Mouse (Mus musculus): ENCODE data around the gene Gtf2a1l.

Gene Gtf2a1l

GRCm38 (mm10) chr17:88658510-88658909, 9.9 kb upstream of the Gtf2a1l start:
- DNase-seq (ENCODE audit: low spot score): no peak

DNA sequence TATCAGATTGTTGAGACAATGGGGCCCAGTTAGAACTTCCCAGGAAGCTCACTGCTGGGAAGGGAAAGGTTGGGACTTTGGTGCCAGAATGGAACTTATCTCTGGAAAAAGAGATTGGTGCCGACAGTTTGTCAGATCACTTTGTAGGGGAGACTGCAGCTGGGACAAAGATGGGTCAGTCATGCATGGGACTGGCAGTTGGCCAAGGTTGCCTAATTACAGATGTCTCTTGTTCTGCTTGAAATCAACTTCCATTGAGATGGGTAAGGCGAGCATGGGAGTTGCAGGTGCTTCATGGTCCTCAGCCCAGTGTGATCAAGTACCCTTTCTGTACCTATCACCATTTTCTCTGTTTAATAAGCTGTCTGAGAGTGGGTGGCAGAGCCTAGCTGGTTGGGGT, 2.4 kb upstream of the Gtf2a1l start:
- DNase-seq (ENCODE audit: low spot score): no peak

DNA sequence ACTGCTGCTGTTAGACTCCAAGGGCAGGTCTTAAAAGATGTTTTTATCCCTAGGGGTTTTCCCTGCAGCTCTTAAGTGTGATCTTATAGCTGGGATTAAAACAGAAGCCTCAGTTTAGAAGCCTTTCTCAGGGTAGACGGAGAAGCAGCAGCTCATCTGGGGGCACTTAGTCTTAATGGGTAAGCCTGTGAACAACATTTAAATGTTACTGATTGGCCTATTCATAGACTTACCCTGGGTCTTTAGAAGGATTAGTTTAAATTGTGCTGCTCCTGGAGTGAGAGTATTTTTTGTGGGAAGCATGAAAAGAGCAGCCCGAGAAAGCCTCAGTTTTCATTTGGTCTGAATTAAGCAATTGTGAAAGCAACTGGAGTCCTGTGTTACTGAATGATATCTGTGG, 1.5 kb downstream of the Gtf2a1l start:
- no peak for DNase-seq (ENCODE audit: low spot score)

- DNase-seq (ENCODE audit: low spot score): no peak
Measured at GRCm38 (mm10) chr17:88670800-88671199, 2.3 kb downstream of the Gtf2a1l start.

GRCm38 (mm10) chr17:88675310-88676309, 7.2 kb downstream of the Gtf2a1l start:
- no peak for DNase-seq (ENCODE audit: low spot score)

DNA sequence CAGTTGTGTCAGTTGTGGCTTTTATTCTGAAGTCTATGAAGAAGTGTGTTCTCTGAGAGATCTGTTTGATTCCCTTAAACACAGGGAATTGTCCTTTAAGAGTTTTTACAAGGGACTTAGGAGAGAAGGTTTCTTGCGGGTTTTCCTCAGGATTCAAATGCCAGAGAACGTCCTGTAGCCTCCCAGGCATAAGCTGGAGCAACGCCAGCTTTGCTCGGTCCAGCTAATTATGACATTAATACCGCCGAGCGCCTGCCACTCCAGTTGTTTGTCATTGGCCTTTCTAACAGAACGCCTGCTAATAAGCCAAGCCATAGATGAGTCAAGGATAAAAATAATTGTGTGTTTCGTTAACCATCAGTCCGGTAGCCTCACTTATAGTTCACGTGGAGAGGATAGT, 19.8 kb downstream of the Gtf2a1l start:
- DNase-seq (ENCODE audit: low spot score): no peak

GRCm38 (mm10) chr17:88696656-88697333, 28.3 kb downstream of the Gtf2a1l start:
- no peak for DNase-seq (ENCODE audit: low spot score)

DNA sequence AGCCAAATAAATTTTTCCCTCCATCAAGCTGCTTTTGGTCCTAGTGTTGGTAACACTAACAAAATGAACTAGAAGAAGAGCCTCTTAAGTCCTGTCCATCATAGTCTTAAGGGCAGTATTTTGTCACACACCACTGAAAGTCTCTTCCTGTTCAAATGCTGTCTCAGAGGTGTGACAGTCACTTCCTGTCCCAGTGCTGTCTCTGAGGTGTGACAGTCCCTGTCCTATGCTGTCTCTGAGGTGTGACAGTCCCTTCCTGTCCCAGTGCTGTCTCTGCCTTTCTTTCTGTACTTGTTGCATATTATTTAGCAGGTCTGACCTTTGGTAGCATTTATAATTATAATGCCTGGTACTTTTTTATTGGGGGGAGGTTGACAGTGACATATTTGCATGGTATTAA, 32.4 kb downstream of the Gtf2a1l start:
- no peak for DNase-seq (ENCODE audit: low spot score)

DNA sequence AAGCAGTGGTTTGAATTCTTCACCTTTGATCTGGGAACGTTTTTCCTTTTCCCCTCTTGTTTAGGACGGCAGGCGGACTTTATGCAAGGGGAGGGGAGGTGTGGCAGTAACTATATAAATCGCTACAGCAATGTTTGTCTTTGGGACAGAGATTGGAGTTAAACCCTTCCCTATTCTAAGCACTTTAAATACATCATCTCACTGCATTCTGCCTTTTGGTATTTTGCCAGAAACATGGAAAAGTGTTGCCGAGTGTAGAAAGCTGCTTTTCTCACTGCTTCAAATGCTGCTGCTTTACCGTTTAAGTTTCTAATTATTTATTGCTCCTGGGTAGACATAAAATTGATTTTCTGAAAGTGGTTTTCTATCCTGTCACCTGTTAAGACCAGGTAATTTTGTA, 33.9 kb downstream of the Gtf2a1l start:
- DNase-seq (ENCODE audit: low spot score): no peak

DNA sequence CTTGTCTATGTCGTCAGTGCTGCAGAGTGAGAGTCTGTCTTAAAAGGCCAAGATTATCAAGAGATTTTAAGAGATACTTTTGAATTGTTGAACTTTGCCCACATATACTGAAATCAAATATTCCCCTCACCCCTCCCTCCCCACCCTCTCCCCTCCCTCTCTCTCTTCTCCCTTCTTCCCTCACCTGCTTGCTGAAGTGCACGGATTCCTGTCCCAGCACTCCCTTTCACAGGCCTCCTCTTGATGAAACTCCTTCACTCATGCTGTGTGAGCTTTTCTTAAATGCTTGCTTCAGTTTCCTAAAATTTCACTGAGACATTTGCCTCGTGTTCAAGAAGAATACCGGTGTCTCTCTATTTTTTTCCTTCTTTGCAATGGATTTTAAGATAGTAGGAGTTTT, 34.7 kb downstream of the Gtf2a1l start:
- no peak for DNase-seq (ENCODE audit: low spot score)

DNA sequence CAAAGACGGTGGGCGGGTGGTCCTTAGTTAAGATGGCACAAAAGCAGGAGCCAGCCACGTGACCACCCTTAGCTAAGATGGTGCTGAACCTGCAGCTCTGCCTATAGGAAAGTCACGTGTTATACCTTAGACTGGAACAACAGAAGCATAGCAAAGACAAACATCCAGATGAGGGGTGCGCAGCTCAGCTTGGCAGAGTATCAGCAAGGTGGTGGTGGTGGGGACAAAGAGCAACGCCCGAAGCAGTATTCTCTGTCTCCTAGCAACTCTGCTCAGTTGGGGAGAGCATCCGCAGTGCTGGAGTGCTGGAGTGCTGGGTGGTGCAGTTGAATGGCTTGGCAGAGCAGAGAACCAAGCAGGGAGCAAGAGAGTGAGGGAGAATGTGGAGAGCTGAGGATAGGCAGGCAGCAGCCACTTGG, 37.8 kb downstream of the Gtf2a1l start:
- no peak for DNase-seq (ENCODE audit: low spot score)

DNA sequence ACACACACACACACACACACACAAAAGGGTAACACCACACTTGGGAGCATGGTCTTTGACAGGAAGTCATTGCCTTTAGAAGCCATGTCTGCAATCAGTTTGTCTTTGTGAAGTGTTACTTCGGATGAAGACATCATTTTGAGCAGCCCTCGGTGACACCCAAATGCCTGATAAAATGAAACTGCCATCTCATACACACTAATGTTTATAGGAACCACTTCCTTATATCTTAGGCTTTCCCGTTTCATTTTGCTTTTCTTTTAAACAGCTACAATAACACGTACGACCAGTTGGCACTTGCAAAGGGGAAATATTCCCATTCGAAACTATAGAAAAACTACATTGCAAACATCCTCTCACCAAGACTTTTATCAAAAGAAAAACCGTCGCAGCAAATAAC, 81.2 kb downstream of the Gtf2a1l start:
- no peak for DNase-seq (ENCODE audit: low spot score)

DNA sequence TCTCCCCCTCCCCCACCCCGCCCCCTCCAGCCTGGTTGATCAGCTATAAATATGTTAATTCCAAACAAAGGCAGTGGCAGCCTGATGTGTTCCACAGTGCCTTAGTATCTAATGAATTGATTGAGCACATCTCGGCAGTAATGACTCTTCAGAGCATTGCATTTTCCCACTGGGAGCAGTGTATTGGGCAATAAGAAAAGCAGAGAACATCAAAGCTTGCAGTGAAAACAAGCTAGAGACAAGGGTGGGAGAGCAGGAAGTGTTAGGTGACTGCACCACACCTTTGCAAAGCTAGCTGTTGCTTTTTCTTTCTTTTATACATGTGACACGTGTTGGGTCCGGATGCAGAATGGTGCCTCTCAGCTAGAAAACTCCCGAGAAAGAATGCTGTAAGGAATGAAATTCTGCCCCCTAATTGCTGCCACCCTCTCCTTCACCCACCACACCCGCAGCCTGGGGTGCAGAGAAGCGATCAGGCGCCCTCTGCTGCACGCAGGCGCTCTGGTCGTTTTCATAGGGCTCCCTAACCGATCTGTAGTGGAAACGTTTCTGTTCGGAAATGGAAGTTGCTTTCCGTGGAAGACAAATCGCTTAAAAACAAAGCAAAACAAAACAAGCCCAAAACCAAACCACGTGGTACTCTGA, 84.5 kb downstream of the Gtf2a1l start:
- DNase-seq (ENCODE audit: low spot score): peak; percentile 10

GRCm38 (mm10) chr17:88753472-88753857, 85.0 kb downstream of the Gtf2a1l start:
- no peak for DNase-seq (ENCODE audit: low spot score)

DNA sequence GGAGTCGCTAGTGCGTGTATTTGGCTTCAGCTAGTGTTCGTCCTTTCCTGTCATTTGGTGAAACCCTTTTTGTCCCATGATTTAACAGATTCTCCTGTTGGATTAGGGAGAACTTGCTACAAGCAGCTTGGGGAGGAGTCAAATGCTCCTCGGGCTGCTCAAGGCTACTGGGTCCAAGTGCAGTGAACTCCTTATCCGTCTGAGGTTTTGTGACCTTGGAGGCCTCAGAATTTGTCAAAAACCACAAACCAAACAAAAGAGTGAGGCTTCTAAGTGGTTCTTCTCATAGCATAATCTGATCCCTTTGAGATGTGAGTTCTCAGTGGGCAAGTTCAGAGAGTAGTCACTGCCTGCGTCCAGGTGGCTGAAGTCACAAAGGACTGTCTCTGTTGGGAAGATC, 87.3 kb downstream of the Gtf2a1l start:
- no peak for DNase-seq (ENCODE audit: low spot score)

- no peak for DNase-seq (ENCODE audit: low spot score)
Measured at GRCm38 (mm10) chr17:88758003-88758437, 89.6 kb downstream of the Gtf2a1l start.

DNA sequence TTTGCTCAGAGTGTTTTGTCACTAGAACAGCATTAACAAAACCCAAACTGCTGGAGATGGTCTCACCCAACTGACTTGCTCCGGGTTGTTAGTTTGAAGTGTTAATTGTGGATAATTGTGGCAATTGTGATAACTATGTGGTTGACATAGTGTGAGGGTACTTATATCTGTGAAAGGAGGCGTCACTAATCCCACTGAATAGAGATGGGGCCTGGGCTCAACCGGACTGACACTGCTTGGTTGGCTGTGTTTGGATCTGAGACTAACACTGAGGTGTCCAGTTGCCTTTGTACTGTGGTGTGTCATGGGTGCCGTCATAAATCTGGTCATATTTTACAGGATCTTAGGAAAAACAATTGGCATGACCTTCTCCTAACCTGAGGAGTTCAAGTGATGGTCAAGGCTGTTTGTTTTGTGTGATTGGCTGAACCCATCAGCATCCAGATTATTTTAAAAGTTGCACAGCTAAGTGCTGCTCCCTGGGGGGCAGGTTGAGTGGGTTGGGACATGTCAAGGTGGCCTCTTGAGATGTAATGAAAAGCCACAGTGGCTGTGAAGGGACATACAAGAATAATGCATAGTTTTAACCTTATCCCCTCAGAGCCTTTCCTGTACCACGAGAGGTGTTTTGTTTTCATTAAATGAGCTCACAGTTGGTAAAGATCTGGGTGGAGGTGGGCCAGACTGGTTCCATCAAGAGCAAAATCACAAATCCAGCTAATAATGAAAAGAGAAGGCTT, 95.1 kb downstream of the Gtf2a1l start:
- DNase-seq (ENCODE audit: low spot score): no peak

DNA sequence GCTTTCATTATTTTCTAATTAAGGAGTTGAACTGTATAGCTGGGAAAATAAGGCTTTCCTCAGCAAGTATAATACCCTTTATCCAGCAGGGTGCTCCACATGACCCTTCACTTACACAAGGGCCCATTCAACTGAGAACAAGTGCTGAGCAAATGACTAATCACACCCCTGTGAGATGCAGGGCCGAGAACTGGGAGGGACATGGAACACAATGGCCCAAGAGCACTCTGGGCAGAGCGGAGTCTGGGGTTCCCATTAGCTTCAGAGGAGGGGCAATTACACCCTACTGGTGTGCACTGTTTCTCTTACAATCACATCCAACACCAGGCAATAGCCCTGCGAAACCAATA, 95.7 kb downstream of the Gtf2a1l start:
- DNase-seq (ENCODE audit: low spot score): no peak
